Mouse (Mus musculus) bone marrow, adult 2 months (tissue): Measurements from ENCODE around the gene Farp2.

Source experiments
- CTCF ChIP-seq: fragments of 200-500 bp; IDR thresholded peaks from 2 replicates; pipeline ENCODE4 v1.5.1; 2011; ENCODE audit warnings: low read length, control low read depth; ENCODE audit not compliant: control insufficient read depth, insufficient read depth
- POLR2A ChIP-seq: fragments of 200-500 bp; IDR thresholded peaks from 2 replicates; pipeline ENCODE4 v1.6.1; 2011; ENCODE audit warnings: low read depth, mild to moderate bottlenecking, control low read depth, low read length, borderline replicate concordance; ENCODE audit not compliant: control insufficient read depth

GRCm38 (mm10) chr1:93618948-93619347 is 107.1 kb downstream of the Farp2 start:
- no peak for TF ChIP-seq CTCF
- TF ChIP-seq POLR2A = no peak
